Mouse (Mus musculus) urinary bladder, postnatal 4 days (tissue): ENCODE results near the gene Spatc1l.

Experiments used
- DNase-seq, 2 experiments: peaks; one replicate each; pipeline ENCODE4 v3.0.0; 2021 to 2022; ENCODE audit warnings: low spot score in 2 of 2

Gene Spatc1l

DNA sequence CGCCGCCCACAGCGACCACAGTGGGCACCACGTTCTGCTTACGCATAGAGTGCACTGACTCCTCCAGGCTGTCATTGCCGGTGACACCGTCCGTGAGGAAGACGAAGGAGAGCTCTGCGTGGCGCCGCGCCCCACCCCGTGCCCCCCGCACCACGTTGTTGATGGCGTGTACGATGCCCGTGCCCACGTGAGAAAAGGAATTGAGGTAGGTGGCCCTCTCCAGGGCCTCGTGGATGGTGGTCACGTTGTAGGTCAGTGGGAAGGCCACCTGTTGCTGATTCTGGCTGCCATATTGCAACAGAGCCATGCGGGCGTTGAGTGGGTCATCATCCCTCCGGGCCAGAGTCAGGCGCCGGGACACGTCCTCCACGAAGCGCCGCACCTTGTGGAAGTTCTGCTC, 34.3 kb downstream of the Spatc1l start:
- DNase-seq = no peak

DNA sequence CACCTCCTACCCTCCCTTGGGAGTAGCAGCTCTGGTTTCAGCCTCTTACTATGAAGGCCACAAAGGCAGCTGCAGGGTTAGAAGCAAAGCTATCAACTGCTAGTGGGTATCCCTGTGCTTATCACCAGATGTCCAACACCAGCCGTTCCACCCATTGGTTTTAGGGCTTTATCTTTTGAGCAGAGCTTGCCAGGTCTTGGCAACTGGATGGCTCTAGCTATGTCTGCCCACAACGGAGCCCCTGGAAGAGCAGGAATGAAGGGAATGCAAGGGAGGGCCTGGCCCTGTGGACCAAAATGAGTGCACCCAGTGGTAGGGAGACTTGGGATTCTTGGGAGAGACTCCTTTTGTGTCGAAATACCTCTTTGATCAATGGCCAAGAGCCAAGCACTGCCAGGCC, 40.6 kb downstream of the Spatc1l start:
- no peak for DNase-seq

DNA sequence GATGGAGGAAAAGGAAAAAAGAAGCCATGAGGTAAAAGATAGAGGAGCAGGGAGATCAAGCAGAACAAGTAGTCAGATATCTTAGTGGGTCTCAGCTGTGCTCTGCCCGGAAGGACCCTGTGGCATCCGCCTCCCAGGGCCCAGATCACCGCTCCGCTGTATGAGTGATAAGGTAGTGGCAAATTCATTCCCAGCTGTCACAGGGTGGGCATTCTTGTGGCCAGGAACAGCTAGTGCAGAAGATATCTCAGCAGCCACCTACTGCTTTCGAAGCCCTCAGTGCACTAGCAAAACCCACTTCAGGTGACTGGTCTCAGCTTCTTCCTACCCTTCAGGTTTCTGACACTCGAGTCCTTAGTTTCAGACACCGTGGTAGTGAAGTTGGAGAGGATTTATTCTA, 50.4 kb downstream of the Spatc1l start:
- DNase-seq = no peak
